Mouse (Mus musculus): ENCODE measurements at regions not wholly inside any gene's neighbourhood (a gene's known extent, or its start where the extent isn't known, plus 50 kb on each side); places are given as distances from the start of the nearest gene placed in this dataset.

- Histone ChIP-seq H3K4me1 (ENCODE audit: control insufficient read depth, insufficient read depth, low read length) (no peaks in the 10 kb centered on the region), H3K4me3 (ENCODE audit: insufficient read depth, low read depth, low read length) (no peak overlapping the region), H3K27ac (ENCODE audit: insufficient read depth, low read depth, low read length) (no peak overlapping the region)
- TF ChIP-seq POLR2A (IDR thresholded peaks at IDR 0.05; ENCODE audit: insufficient read depth, low read depth, low read length) (no peak), CTCF (IDR thresholded peaks at IDR 0.05; ENCODE audit: insufficient read depth, low read depth, low read length) (no peak)
Measured at GRCm38 (mm10) chr3:134124982-134125381, 111.3 kb upstream of the Cxxc4 start.

- H3K27ac ChIP-seq (ENCODE audit: insufficient read depth, low read depth, low read length), result no peak overlapping the region
- no peak for TF ChIP-seq CTCF (IDR thresholded peaks at IDR 0.05; ENCODE audit: insufficient read depth, low read depth, low read length)
- no peak for TF ChIP-seq POLR2A (IDR thresholded peaks at IDR 0.05; ENCODE audit: insufficient read depth, low read depth, low read length)
- 56% methylated on average over 3 of the region's 3 CpGs for WGBS
- H3K4me1 ChIP-seq (ENCODE audit: control insufficient read depth, insufficient read depth, low read length), result no peaks in the 10 kb centered on the region
- H3K4me3 ChIP-seq (ENCODE audit: insufficient read depth, low read depth, low read length), result no peak overlapping the region
Measured at GRCm38 (mm10) chr3:134130412-134130811, 105.9 kb upstream of the Cxxc4 start.

- Histone ChIP-seq H3K4me3 (ENCODE audit: insufficient read depth, low read depth, low read length) (no peak overlapping the region), H3K27ac (ENCODE audit: insufficient read depth, low read depth, low read length) (no peak overlapping the region), H3K4me1 (ENCODE audit: control insufficient read depth, insufficient read depth, low read length) (peaks cover 6% of the 10 kb centered on the region; the same call in 1 of the 2 replicates)
- WGBS, result 56% methylated on average over 7 of the region's 7 CpGs
- TF ChIP-seq CTCF (IDR thresholded peaks at IDR 0.05; ENCODE audit: insufficient read depth, low read depth, low read length), result no peak
- no peak for TF ChIP-seq POLR2A (IDR thresholded peaks at IDR 0.05; ENCODE audit: insufficient read depth, low read depth, low read length)
Measured at GRCm38 (mm10) chr3:134145251-134145650, 91.0 kb upstream of the Cxxc4 start.

- H3K27ac ChIP-seq (ENCODE audit: insufficient read depth, low read depth, low read length), result no peak overlapping the region
- 87% methylated on average over 3 of the region's 3 CpGs for WGBS
Measured at GRCm38 (mm10) chr3:134145935-134146334, 90.3 kb upstream of the Cxxc4 start.

GRCm38 (mm10) chr3:134146373-134147224 is 89.7 kb upstream of the Cxxc4 start:
- H3K27ac ChIP-seq (ENCODE audit: insufficient read depth, low read depth, low read length), result peak overlapping the region; percentile 13
- 11% methylated on average over 14 of the region's 14 CpGs for WGBS
- peak overlapping the region; percentile 23 for H3K4me3 ChIP-seq (ENCODE audit: insufficient read depth, low read depth, low read length)
- TF ChIP-seq POLR2A (IDR thresholded peaks at IDR 0.05; ENCODE audit: insufficient read depth, low read depth, low read length) (no peak), CTCF (IDR thresholded peaks at IDR 0.05; ENCODE audit: insufficient read depth, low read depth, low read length) (no peak)
- peaks cover 6% of the 10 kb centered on the region; the same call in 1 of the 2 replicates for H3K4me1 ChIP-seq (ENCODE audit: control insufficient read depth, insufficient read depth, low read length)

More at GRCm38 (mm10) chr3:134145935-134146334, 90.3 kb upstream of the Cxxc4 start:
- Histone ChIP-seq H3K4me1 (ENCODE audit: control insufficient read depth, insufficient read depth, low read length) (peaks cover 6% of the 10 kb centered on the region; the same call in 1 of the 2 replicates), H3K4me3 (ENCODE audit: insufficient read depth, low read depth, low read length) (no peak overlapping the region)
- TF ChIP-seq CTCF (IDR thresholded peaks at IDR 0.05; ENCODE audit: insufficient read depth, low read depth, low read length), result no peak
- TF ChIP-seq POLR2A (IDR thresholded peaks at IDR 0.05; ENCODE audit: insufficient read depth, low read depth, low read length), result no peak

GRCm38 (mm10) chr3:134162288-134162687 is 74.0 kb upstream of the Cxxc4 start:
- TF ChIP-seq POLR2A (IDR thresholded peaks at IDR 0.05; ENCODE audit: insufficient read depth, low read depth, low read length), result no peak
- no peak for TF ChIP-seq CTCF (IDR thresholded peaks at IDR 0.05; ENCODE audit: insufficient read depth, low read depth, low read length)
- no peak overlapping the region for H3K27ac ChIP-seq (ENCODE audit: insufficient read depth, low read depth, low read length)
- WGBS, result 92% methylated on average over 5 of the region's 5 CpGs

GRCm38 (mm10) chr3:134169922-134170321 is 66.4 kb upstream of the Cxxc4 start:
- Histone ChIP-seq H3K27ac (ENCODE audit: insufficient read depth, low read depth, low read length) (no peak overlapping the region), H3K4me3 (ENCODE audit: insufficient read depth, low read depth, low read length) (no peak overlapping the region), H3K4me1 (ENCODE audit: control insufficient read depth, insufficient read depth, low read length) (no peaks in the 10 kb centered on the region)
- WGBS, result 42% methylated on average over 1 of the region's 1 CpGs
- TF ChIP-seq POLR2A (IDR thresholded peaks at IDR 0.05; ENCODE audit: insufficient read depth, low read depth, low read length) (no peak), CTCF (IDR thresholded peaks at IDR 0.05; ENCODE audit: insufficient read depth, low read depth, low read length) (no peak)

More at GRCm38 (mm10) chr3:134162288-134162687, 74.0 kb upstream of the Cxxc4 start:
- Histone ChIP-seq H3K4me1 (ENCODE audit: control insufficient read depth, insufficient read depth, low read length) (no peaks in the 10 kb centered on the region), H3K4me3 (ENCODE audit: insufficient read depth, low read depth, low read length) (no peak overlapping the region)

- no peak overlapping the region for H3K4me3 ChIP-seq (ENCODE audit: insufficient read depth, low read depth, low read length)
- H3K4me1 ChIP-seq (ENCODE audit: control insufficient read depth, insufficient read depth, low read length), result no peaks in the 10 kb centered on the region
- TF ChIP-seq CTCF (IDR thresholded peaks at IDR 0.05; ENCODE audit: insufficient read depth, low read depth, low read length), result no peak
- TF ChIP-seq POLR2A (IDR thresholded peaks at IDR 0.05; ENCODE audit: insufficient read depth, low read depth, low read length), result no peak
- 40% methylated on average over 3 of the region's 3 CpGs for WGBS
- H3K27ac ChIP-seq (ENCODE audit: insufficient read depth, low read depth, low read length), result no peak overlapping the region
Measured at GRCm38 (mm10) chr3:134172357-134172756, 63.9 kb upstream of the Cxxc4 start.

GRCm38 (mm10) chr3:134178491-134179054 is 57.7 kb upstream of the Cxxc4 start:
- TF ChIP-seq CTCF (IDR thresholded peaks at IDR 0.05; ENCODE audit: insufficient read depth, low read depth, low read length), result no peak
- TF ChIP-seq POLR2A (IDR thresholded peaks at IDR 0.05; ENCODE audit: insufficient read depth, low read depth, low read length), result no peak
- H3K4me1 ChIP-seq (ENCODE audit: control insufficient read depth, insufficient read depth, low read length), result no peaks in the 10 kb centered on the region
- H3K27ac ChIP-seq (ENCODE audit: insufficient read depth, low read depth, low read length), result no peak overlapping the region
- 85% methylated on average over 7 of the region's 7 CpGs for WGBS
- H3K4me3 ChIP-seq (ENCODE audit: insufficient read depth, low read depth, low read length), result no peak overlapping the region

Measured in olfactory bulb, adult 2 months (tissue).